Mouse (Mus musculus) bone marrow macrophage, adult 2 months (primary cell): ENCODE results near the gene Dlgap1. TPM values are rescaled to one million over a fixed set of nuclear protein-coding genes. Genes with fewer than 3 reads are reported as not detected.
"Not testable (repeated sequence)": the region's sequence is repeated elsewhere in the genome, so short reads cannot be mapped to it uniquely, and the experiment has no call there.

Experiments
- H3K27ac ChIP-seq: 2 replicates; pipeline ENCODE4 v1.5.1; 2012; ENCODE audit warnings: low read depth, low read length; ENCODE audit not compliant: insufficient read depth
- H3K4me1 ChIP-seq: 2 replicates; pipeline ENCODE4 v1.6.1; 2012; ENCODE audit warnings: low read length; ENCODE audit not compliant: control insufficient read depth, insufficient read depth
- H3K4me3 ChIP-seq: 2 replicates; pipeline ENCODE4 v1.5.1; 2012; ENCODE audit warnings: mild to moderate bottlenecking, low read length, moderate library complexity; ENCODE audit not compliant: insufficient read depth
- CTCF ChIP-seq: IDR thresholded peaks from 2 replicates; pipeline ENCODE4 v1.5.1; 2012; ENCODE audit warnings: low read depth, mild to moderate bottlenecking, low read length, moderate library complexity
- POLR2A ChIP-seq: IDR thresholded peaks from 2 replicates; pipeline ENCODE4 v1.6.1; 2012; ENCODE audit warnings: mild to moderate bottlenecking, low read depth, low read length, borderline replicate concordance
- polyA plus RNA-seq: library from polyadenylated mRNA; stranded (reverse); fragments of >200 nt; gene quantifications from 2 replicates; pipeline ENCODE4 v1.2.4, GENCODE M21; 2012; ENCODE audit not compliant: missing spikeins, insufficient read depth, insufficient read length

The Dlgap1 gene
- polyA plus RNA-seq, 1 experiment, result not detected

DNA sequence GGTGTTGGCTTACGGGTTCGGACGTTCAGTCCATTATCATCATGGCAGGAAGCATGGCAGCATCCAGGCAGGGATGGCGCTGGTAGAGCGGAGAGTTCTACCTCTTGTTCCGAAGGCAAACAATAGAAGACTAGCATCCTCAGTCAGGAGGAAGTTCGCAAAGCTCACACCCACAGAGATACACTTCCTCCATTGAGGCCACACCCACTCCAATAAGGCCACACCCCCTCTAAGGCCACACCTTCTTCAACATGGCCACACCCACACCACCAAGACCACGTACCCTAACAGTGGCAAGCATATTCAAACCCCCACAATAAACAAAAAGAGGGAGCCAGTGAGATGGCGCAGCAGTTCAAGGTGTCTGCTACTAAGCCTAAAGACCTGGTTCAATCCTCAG, 837.0 kb downstream of the Dlgap1 start:
- peaks cover 10% of the 10 kb centered on the region for H3K4me1 ChIP-seq

DNA sequence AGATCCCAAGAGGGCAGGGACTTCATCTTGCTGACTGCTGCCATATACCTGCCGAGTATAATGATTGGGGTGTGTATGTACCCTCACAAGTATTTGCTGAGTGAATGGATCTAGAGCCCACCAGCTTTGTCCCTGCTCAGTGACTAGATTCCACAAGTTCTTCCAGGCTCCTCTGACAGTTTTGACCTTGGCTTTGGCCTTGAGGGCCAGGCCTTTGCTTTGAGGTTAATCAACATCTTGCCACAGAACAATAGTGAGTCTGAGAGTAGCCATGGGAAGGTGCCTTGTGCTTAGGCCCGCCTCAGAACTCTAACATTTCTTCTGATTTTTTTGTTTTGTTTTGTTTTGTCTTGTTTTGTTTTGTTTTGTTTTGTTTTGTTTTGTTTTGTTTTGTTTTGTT, 837.7 kb downstream of the Dlgap1 start:
- Histone ChIP-seq H3K27ac (no peak overlapping the region), H3K4me3 (no peak overlapping the region), H3K4me1 (peaks cover 7% of the 10 kb centered on the region)
- TF ChIP-seq POLR2A, result no peak
- no peak for TF ChIP-seq CTCF

More for the DNA sequence above, 837.0 kb downstream of the Dlgap1 start:
- no peak overlapping the region for H3K27ac ChIP-seq
- no peak overlapping the region for H3K4me3 ChIP-seq
- no peak for TF ChIP-seq POLR2A

DNA sequence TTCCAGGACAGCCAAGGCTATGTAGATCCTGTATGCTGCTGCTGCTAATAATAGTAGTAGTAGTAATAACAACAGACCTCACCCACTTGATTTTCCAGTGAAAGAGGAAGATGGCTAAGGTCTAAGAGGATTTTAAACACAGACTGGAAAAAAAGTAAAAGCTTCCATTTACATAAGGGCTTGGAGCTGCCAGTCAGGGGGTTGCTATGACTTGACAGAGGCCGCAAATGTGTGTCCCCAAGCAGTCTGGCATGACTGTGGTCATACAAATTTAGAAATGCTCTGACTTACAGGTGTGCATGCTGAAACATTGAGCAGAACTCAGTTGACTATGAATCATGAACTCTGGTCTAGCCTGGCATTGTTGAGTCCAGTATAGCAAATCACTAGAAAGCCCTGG, 839.0 kb downstream of the Dlgap1 start:
- H3K27ac ChIP-seq, result no peak overlapping the region
- no peak for TF ChIP-seq CTCF
- TF ChIP-seq POLR2A, result no peak
- peaks cover 7% of the 10 kb centered on the region for H3K4me1 ChIP-seq
- no peak overlapping the region for H3K4me3 ChIP-seq

DNA sequence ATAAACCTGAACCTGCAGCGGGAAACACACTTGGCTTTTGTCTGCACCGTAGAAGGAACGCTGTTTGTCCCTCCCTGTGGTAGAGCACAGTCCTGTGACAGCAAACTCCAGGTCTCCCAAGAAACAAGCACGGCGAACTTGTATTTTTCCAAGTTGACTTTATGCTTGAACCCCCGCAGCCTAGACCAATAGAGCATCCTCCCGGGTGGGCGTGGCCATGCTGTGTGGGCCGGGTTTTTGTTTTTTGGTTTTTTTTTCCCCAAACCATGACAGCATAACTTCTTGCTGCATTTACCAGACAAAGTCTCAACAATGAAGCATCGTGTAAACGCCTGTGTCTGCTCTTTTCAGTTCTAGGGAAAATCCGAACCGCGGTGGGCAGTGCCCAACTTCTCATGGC, 840.0 kb downstream of the Dlgap1 start:
- Histone ChIP-seq H3K27ac (no peak overlapping the region), H3K4me1 (peaks cover 7% of the 10 kb centered on the region), H3K4me3 (no peak overlapping the region)
- TF ChIP-seq POLR2A, result no peak
- TF ChIP-seq CTCF, result no peak

DNA sequence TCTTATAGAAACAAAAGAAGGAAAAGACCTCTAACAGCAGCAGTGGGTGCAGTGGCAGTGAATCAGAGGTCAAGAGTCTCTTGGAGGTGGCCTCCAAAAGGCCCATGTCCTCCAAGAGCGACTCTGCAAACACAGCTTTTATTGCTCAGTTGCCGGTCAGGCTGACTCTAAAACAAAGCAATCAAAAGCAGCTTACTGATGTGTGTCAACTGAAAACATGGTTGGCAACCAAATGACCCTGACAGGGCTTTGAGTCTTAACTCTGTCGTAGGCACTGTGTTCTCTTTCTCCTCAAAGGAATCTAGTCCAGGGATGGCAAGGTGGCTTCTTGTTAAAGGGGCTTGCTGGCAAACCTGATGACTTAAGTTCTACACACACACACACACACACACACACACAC, 840.9 kb downstream of the Dlgap1 start:
- peaks cover 7% of the 10 kb centered on the region for H3K4me1 ChIP-seq
- no peak overlapping the region for H3K27ac ChIP-seq
- H3K4me3 ChIP-seq, result no peak overlapping the region
- TF ChIP-seq POLR2A, result no peak
- TF ChIP-seq CTCF, result no peak

DNA sequence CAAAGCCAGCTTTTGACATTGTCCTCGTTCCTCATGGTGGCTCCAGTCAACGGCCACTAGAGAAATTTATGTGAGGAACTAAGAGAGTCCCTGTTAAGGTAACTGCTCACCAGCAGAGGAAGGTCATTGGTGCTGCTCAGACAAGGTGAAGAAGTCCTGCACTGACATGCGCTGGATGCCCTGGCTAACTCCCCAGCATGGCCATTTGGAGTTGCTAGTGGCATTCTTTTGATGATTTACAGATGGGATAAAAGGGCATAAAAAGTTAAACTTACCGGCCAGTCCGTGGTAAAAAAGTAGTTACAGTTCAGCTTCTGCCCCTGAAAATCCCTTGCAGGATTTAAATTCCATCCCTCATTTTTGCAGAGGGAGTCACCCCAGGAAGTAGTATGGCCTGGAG, 841.9 kb downstream of the Dlgap1 start:
- TF ChIP-seq POLR2A (no peak), CTCF (no peak)
- Histone ChIP-seq H3K27ac (no peak overlapping the region), H3K4me1 (peaks cover 7% of the 10 kb centered on the region), H3K4me3 (no peak overlapping the region)

DNA sequence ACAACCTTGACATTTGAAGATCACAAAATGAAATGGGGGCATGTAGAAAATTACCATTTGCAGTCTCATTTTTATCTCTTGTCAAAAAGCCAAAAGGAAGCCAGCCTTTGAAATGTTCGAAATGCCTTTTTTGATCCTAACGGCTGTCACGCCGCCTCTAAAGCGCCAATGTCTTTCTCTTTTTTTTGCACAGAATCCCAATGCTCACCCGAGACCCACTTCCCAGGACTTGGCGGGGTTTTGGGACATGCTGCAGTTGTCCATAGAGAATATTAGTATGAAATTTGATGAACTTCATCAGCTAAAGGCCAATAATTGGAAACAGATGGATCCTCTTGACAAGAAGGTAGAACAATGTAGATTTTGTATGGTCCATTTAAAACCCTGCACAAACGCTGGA, 846.1 kb downstream of the Dlgap1 start:
- H3K4me1 ChIP-seq, result peaks cover 2% of the 10 kb centered on the region; the same call in 1 of the 2 replicates
- no peak for TF ChIP-seq CTCF
- H3K4me3 ChIP-seq, result no peak overlapping the region

DNA sequence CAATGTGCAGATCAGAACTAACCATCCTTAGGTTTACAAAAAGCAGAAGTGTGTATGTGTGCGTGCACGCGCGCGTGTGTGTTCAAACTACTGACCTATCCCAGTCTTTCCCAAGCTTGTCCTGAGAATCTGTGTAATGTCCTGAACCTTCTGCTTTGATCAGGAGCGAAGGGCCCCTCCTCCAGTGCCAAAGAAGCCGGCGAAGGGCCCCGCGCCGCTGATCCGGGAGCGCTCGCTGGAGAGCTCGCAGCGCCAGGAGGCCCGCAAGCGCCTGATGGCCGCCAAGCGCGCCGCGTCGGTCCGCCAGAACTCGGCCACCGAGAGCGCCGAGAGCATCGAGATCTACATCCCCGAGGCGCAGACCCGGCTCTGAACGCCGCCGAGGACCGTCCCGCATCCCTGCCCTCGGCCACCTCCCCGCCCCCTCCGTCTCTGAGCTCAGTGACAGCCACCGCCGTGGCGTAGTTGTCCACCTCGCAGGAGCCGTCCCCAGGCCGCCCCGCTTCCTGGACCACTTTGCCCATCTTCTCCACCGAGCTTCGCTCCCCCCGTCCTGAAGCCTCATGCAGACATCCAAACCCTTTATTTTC, 849.1 kb downstream of the Dlgap1 start:
- no peak overlapping the region for H3K27ac ChIP-seq
- peaks cover 2% of the 10 kb centered on the region; the same call in 1 of the 2 replicates for H3K4me1 ChIP-seq
- H3K4me3 ChIP-seq, result peak overlapping the region; percentile 62
- no peak for TF ChIP-seq POLR2A
- TF ChIP-seq CTCF, result no peak

More for the DNA sequence above, 846.1 kb downstream of the Dlgap1 start:
- H3K27ac ChIP-seq, result no peak overlapping the region

DNA sequence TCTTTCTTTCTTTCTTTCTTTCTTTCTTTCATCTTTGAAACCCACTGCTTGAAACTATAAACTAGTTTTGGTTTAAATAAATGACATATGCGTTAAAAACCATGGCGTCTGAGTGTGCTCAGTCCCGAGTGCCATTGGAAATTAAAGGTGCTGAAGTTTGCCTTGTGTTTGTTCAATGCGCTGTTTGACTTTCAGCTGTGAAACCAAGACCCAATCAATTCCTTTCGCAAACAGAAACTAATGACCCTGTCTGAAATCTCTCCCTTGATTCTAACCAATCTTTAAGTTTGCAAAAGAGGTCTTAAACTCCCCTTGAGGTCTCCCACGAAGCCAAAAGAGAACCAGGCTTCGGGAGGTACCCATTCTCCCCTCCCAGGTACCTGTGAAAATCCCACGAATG, 854.2 kb downstream of the Dlgap1 start:
- Histone ChIP-seq H3K27ac (no peak overlapping the region), H3K4me1 (no peaks in the 10 kb centered on the region; the same call in 1 of the 2 replicates), H3K4me3 (no peak overlapping the region)
- TF ChIP-seq CTCF, result no peak
- TF ChIP-seq POLR2A, result no peak

DNA sequence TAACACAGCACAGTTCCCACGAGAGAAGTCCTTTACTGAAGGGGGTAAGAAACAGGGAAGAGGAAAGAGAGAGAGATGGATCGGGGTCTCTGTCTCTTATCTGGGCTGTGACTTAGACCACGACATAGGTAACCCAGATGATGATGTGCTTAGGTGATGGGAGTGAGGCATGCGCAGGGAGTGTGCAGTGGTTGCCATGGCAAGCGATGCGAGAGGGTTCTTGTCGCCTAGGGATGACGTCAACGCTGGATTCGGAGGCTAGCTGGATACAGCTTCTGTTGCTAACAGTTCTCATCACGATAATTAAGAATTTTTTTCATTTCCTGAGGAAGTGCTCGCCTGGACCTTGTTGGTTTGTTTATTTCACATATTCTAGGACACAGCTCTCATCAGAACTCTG, 857.4 kb downstream of the Dlgap1 start:
- TF ChIP-seq POLR2A (no peak), CTCF (no peak)
- Histone ChIP-seq H3K4me1 (peaks cover 26% of the 10 kb centered on the region), H3K4me3 (no peak overlapping the region), H3K27ac (no peak overlapping the region)

DNA sequence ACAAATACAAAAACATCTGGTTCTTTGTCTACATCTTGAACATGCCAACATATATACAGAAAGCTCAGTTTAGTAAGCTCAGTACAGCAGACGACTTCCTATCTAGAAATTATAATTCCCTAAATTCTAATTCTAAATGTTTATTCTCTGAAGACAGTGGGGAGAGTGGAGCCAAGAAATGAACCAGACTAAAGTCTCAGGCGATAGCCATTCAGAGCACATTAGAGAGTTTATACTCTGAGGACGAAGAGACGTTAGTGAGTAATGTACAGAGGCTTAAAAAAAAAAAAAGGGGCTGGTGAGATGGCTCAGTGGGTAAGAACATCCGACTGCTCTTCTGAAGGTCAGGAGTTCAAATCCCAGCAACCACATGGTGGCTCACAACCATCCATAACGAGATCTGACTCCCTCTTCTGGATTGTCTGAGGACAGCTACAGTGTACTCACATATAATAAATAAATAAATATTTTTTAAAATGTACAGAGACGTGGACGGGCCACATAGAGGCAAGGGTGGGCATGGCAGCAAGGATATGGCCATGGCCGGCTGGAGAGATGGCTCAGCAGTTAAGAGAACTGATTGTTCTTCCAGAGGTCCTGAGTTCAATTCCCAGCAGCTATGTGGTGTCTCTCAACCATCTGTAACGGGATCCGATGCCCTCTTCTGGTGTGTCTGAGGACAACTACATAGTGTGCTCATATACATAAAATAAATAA, 858.7 kb downstream of the Dlgap1 start:
- H3K27ac ChIP-seq, H3K4me3 ChIP-seq: not testable (repeated sequence)
- H3K4me1 ChIP-seq, result peaks cover 36% of the 10 kb centered on the region
